Mouse (Mus musculus) MEL-GATA-1-ER (cell line): ENCODE data around the gene Ces1c.

Source experiments
- DNase-seq: peaks from one replicate; pipeline ENCODE4 v3.0.0-alpha.2; 2012; ENCODE audit warnings: low read depth; ENCODE audit errors: extremely low read depth

The Ces1c gene

GRCm38 (mm10) chr8:93131233-93131980, at the start of gene Ces1c:
TSS of gene Ces1c (minus strand) at chr8:93131283.
- DNase-seq: no peak

DNA sequence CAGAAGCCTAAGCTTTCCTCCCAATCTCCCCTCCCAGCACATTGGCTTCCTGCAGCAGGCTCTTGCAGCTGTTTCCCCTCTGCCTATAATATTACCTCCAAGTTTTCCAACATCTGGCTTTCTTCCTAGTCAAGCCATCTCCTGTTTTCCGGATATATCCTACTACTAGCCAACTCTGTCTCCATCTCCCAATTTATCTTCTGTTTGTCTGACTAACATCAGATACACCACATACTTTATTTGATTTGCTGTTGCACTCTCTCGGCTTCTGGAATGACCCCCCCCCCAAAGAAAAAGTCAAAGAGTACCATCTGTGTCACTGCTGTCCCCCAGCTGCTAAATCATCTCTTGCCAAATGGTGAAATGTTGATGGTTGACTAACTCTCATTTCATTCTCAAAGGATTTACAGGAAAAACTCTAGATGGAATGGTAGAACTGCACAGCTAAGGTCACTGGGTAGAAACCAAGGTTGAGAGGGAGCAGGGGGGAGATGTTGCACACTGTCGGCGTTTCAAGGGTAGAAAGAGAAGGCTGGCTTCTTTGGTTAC, 49.6 kb upstream of the Ces1c start:
- DNase-seq: no peak

DNA sequence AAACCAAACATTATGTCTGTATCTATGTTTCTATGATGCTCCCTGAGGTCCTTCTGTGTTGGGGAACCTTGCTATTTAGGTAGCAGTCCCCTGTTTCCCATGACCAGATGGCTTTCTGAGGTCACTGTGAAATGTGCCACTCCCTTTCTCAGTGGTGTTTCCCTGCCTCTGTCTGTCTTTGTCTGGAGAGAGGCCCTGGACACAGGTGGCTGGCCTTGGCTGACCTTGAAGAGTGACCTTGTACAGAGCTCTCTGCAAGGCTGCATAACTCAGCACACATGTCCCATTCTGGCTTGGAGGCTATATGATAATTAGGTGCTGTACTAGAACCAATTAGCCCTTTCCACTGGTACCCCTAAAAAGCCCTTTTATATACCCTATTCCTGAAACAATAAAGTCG, 45.5 kb upstream of the Ces1c start:
- DNase-seq: no peak

DNA sequence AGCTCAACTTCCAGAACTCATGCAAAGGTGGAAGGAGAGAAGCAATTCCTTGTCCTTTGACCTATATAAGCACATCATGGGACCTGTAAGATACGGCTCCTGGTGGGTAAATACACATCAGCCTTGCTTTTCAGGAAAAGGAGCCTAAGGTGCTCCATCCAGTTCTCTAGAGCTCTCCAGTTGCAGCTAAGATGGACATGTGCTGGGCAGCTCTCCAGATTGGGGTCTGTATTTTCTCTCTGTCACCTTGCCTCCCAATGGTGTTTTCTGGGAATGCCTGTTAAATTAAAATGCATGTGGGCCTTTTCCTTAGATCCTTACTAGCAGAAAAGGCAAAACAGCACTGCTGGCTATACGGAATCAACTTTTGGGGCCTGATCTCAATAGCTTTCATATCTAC, 43.5 kb upstream of the Ces1c start:
- no peak for DNase-seq

DNA sequence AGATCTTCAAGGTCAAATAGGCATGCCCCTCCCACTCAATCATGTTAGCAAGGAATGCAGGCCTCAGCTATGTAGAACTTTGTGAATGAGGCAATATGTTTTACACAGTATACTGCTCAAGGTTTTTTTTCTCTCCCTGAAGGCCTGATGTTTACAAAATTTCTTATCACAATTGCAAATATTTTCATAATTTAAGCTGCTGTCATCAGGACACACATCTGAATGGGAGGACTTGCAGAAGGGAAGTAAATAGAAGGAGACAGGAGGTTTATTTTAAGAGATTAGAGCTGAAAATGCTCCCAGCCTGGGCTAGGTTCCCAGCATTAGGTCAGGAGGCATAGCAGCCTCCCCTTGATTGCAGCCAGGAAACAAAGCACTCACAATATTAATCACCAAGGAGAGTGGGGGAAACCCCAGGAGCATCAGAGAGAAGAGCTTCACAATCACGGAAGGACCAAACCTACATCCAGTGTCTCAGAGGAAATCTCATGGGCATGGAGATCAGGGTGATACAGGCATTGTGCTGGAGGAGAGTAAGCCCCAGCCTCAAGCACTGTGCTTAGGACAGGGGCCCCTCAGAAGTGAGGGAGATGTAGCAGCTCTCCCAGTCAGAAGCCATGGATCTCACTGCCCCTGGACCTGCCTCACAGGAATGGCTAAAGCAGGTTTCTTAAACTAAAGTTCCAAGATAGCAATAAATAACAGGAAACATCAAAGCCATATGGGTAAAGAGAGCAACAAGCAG, 40.9 kb upstream of the Ces1c start:
- DNase-seq: no peak

DNA sequence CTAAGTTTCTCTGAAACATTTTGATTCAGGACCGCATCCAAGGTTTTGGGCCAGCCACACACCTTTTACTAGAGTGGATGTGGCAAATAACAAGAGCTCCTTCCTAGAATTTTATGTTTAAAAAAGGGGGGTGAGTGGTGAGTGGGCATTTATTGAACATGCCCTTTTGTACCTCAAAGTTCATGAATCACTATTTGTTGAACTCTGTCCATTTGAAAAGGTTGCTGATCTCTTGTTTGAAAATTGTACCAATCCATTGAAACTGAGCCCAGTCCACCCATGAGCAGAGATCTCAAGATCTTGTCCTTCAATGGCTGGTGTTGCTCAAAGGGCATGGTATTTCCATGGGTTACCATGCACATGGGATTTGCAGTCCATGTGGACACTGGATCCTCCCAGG, 32.3 kb upstream of the Ces1c start:
- DNase-seq: no peak

DNA sequence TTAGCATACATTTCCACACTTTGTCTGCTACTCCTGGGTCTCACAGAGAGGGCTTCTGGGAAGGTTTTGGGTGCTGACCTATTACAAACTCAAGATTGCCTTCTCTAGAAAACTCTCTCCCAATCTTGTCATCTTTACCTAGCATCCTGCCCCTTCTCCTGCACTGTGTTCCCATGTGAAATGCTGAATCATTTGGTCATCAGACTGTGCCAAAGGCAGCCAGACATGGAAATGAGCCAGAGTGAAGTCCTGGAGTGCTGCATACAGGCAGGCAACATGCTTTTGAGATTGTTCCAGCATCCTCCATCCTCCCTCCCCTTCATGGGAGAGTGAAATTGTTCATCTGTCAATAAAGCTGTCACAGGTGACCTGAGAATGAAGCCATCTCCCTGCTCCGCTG, 20.3 kb upstream of the Ces1c start:
- no peak for DNase-seq

DNA sequence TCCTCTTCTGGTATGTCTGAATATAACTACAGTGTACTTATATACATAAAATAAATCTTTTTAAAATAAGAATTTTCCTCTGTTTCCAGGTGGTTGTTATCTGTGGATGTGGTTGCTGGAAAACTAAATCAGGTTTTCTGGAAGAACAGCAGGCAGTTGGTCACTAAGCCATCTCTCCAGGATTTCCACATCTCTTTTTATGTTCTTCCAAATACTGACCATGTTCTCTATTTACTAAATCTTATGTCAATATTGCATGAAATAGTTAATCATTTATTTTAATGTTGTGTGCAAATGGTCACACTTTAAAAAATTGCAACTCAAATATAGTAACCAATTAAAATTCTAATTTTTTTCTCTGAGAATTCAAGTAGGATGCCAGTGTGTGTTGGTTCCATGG, 16.2 kb upstream of the Ces1c start:
- DNase-seq: no peak

DNA sequence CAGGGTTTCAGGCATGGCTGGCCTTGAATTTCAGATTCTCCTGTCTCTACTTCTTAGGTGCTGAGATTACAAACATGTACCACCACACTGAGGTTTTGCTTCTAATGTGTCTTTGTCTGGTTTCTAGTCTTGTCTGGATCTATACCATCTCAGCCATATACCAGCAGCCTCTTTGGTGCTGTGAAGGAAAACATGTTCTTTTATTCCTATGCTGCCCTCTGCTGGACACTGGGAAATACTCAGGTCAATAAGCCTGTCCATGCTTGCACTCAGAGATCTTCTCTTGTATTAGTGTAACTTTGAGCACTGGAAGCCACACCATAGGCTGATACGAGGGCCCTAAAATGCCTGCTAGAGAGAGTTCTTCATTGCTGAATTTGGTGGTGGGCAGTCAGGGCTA, 9.6 kb upstream of the Ces1c start:
- no peak for DNase-seq

GRCm38 (mm10) chr8:93132196-93132595, 1.1 kb upstream of the Ces1c start:
- DNase-seq: no peak

DNA sequence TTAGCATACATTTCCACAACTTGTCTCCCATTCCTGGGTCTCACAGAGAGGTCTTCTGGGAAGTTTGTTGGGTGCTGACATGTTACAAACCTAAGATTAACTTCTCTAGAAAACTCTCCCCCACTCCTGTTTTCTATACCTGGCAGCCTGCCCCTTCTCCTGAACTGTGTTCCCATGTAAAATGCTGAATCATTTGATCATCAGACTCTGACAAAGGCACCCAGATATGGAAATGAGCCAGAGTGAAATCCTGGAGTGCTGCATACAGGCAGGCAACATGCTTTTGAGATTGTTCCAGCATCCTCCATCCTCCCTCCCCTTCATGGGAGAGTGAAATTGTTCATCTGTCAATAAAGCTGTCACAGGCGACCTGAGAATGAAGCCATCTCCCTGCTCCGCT, 4.6 kb downstream of the Ces1c start:
- DNase-seq: no peak

GRCm38 (mm10) chr8:93122005-93122404, 9.1 kb downstream of the Ces1c start:
- DNase-seq: no peak

DNA sequence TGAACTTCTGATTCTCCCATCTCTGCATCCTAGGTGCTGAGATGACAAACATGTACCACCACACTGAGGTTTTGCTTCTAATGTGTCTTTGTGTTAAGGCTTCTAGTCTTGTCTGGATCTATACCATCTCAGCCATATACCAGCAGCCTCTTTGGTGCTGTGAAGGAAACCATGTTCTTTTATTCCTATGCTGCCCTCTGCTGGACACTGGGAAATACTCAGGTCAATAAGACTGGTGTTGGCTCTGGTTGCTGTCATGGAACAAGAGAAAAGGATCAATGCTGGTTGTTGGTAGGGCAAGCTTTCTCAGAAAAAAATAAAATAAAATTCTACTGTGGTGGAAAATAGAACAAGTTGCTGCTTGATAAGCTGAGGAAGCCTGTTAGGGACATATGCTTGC, 35.7 kb downstream of the Ces1c start:
- DNase-seq: no peak

- DNase-seq: no peak
Observed at GRCm38 (mm10) chr8:93091324-93091723, 39.8 kb downstream of the Ces1c start.

DNA sequence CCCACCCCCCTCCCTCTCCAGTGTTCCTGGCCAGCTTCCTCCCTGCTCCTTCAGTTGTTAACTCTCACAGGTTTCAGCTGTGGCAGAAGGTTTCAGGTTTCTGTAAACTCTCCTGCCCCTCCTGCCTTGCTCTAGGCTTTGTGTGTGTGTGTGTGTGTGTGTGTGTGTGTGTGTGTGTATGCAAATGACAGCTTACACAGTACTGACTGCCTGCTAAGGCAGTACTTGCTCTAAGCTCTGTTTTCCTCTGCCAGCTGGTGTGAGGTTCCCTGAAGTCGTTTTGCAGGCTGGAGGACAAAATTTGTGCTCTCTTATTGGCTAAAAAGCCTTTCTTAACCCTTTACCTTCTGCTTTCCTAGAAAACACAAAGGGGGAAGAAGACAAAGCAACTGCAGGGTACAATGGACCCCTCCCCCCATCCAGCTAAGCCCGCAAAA, 42.4 kb downstream of the Ces1c start:
- no peak for DNase-seq

DNA sequence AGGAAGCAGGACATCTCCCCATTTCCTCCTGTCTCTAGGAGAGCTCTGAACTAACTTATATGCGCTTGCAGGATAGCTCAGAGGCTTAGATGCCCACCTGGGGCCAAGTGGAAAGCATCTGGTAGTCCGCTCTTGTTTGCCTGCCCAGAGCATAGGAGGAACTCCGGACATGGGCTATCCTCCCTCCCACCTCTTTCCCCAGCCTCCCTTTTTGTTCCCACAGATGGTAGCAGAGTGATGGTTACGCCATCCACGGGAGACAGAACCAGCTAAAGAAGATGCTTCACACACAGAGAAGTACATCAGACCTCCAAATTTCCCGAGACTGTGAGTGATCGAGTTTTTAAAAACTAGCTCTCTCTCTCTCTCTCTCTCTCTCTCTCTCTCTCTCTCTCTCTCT, 42.9 kb downstream of the Ces1c start:
- DNase-seq: no peak

DNA sequence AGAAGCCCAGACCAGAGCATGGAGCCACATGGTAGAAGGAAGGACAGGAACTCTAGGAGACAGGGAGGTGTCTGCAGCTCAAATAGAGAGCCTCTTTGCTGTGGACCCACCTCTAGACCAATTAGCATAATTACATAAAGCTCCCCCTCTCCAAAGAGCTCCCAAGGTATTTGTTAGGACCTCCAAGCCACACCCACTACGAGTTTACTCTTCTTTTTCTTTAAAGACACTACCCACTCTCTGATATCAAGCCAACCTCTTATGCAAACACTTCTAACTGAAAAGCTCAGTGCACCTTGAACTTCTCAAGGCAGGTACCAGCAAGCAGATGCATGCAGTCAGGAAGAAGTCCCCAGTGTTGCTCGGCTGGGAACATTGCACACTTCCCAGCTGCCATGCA, 51.2 kb downstream of the Ces1c start, which contains the start of gene Ces1b:
TSS of gene Ces1b (minus strand) at position 131 of the 400 bp plus-strand sequence.
- DNase-seq: no peak

DNA sequence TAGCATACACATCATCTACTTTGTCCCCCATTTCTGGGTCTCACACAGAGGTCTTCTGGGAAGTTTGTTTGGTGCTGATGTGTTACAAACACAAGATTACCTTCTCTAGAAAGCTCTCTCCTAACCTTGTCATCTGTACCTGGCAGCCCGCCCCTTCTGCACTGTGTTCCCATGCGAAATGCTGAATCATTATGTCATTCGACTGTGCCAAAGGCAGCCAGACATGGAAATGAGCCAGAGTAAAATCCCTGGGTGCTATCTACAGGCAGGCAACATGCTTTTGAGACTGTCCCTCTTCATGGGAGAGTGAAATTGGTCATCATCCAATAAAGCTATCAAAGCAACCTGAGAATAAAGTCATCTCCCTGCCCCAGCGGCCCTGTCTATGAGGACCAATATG, 55.8 kb downstream of the Ces1c start:
- no peak for DNase-seq

DNA sequence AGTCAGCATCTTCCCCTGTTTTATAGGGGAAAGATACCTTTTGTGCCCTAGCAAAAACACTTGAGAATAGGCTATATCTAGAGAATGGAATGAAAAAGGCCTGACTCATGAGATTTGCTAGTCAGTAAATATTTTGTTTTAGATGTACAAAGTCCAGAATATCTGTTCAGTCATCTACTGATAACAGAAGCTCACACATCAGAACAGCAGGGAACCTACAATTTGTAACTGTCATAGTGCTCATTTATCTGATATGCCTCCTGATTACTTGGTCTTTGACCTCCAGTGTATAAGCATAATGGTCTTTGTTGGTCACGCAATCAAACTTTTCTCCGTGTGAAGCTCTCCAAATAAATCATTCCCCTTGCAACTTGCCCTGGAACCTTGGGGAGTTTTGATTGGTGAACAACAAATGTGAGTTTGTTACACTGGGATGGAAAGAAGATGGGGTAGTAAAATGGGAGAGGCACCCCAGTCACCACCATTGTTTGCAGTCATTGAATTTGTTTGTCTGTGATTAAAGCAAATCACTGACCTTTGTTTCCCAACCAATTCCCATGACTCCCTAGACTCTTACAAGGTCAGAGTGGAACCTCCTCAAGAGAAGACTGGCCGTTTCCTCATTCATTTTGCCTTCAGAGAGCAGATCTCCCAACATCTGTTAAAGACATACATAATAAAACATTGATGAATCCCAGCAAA, 67.5 kb downstream of the Ces1c start:
- DNase-seq: no peak

- no peak for DNase-seq
Observed at GRCm38 (mm10) chr8:93059185-93059584, 71.9 kb downstream of the Ces1c start.

DNA sequence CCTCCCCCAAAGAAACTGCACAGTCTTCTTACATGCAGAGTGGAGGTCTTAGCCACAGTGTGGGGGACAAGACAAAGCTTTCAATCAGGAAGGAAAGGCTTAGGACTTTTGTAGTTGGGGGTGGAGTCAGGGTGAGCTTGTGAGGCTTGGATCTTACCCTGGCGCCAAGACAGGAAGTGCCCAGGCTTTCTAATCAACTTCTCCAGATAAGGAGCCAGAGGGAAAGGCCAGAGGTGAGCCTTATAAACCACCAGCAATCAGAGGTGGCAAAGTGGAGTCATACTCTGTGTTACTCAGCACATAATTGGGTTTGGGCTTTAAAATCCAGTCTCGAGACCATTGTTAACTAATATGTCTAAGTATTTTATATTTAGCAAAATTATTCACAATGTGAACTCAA, 75.8 kb downstream of the Ces1c start:
- no peak for DNase-seq
